Mouse (Mus musculus) lung, postnatal 10 days (tissue): ENCODE results near the gene Casq1.

Experiments
- DNase-seq: peaks from one replicate; pipeline ENCODE4 v3.0.0; 2021

Gene Casq1

GRCm38 (mm10) chr1:172179102-172179501, 40.6 kb downstream of the Casq1 start:
- DNase-seq, result no peak

DNA sequence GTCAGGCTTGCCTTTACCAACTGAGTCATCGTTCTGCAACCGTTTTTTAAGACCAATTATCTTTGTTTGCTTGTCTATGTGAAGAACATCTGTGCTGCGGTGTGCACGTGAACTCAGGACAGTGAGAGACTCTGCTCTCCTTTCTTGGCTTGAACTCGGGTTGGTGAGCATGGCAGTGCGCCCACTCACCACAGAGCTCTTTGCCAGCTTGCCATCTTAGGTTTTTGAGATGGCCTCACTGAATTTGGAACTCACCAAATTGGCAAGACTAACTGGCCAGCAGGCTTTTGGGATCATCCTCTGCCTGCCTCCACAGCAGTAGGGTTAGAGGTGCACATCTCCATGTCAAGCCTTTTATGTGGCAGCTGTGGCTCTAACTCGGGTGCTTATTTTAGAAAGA, 41.9 kb downstream of the Casq1 start:
- no peak for DNase-seq

- DNase-seq, result no peak
Measured at GRCm38 (mm10) chr1:172173181-172173580, 46.5 kb downstream of the Casq1 start.

GRCm38 (mm10) chr1:172172381-172172780, 47.3 kb downstream of the Casq1 start:
- DNase-seq, result no peak

GRCm38 (mm10) chr1:172169809-172170208, 49.9 kb downstream of the Casq1 start:
- DNase-seq, result no peak

GRCm38 (mm10) chr1:172167911-172168310, 51.8 kb downstream of the Casq1 start:
- DNase-seq, result no peak

DNA sequence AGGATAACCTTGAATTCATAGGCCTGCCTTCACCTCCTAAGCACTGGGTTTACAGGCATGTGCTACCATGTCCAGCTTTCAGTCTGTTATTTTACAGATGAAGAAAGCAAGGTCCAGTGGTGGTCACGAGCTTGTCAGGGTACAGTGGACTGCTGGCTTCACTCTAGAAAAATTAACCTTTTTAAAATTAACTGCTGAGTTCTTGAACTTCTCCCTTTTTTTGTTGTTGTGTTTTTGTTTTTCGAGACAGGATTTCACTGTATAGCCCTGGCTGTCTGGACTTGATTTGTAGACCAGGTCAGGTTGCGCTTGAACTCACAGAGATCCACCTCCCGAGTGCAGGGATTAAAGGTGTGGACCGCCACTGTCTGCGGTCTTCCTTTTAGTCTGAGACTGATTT, 56.7 kb downstream of the Casq1 start:
- no peak for DNase-seq

GRCm38 (mm10) chr1:172162009-172162408, 57.7 kb downstream of the Casq1 start:
- peak; percentile 55 for DNase-seq

- DNase-seq, result no peak
Measured at GRCm38 (mm10) chr1:172160508-172160907, 59.2 kb downstream of the Casq1 start.

DNA sequence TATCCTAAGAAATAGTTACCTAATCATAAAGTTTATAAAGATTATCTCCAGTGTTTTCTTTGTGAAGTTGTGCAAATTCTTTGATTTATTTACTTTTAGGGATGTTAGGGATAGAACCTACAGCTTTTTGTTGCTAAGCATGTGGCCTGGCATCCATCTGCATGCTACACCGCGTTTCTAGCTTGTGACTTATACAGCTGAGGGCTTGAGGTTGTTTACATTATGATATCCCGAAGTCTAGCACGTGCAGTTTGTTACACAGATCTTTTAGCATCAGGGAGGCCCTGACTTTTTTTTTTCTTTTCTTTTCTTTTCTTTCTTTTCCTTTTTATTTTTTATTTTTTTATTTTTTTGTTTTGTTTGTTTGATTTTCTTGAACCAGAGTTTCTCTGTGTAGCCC, 59.7 kb downstream of the Casq1 start:
- DNase-seq, result no peak
